Mouse (Mus musculus) layer of hippocampus, adult 11-12 months (tissue): ENCODE data around the gene Tet3.

Source experiments
- DNase-seq: peaks from one replicate; pipeline ENCODE4 v3.0.0; 2022; ENCODE audit warnings: low spot score

Tet3 gene

DNA sequence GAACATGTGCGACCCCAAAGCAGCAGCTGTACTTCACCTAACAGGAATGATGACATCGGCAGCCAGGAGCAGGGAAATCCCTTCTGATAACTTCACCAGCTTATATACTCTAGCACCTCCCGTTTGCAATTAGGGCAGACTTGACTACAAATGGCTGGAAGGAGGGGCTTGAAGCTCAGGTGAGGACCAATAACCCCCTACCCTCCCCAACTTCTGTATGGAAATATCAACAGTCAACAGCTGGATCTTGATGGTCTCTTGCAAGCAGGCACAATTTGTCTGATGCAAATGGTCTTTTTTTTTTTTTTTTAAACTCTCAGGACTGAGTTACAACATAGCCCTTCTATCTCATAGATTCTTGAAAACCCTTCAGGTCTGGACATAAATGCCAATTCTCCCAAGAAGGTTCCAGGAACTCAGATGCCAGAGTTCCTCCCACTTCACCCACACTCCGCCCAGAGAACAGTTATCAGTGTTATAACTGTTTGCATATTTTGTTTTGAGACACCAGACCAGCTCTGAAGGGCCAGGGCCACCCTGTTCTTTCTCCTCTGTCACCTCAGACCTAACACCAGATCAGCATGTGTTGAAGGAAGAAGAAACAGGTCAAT, at the start of gene Tet3:
Gene Tet3, minus strand, starts transcription at position 51 of the 611 bp plus-strand sequence.
- DNase-seq, result no peak

DNA sequence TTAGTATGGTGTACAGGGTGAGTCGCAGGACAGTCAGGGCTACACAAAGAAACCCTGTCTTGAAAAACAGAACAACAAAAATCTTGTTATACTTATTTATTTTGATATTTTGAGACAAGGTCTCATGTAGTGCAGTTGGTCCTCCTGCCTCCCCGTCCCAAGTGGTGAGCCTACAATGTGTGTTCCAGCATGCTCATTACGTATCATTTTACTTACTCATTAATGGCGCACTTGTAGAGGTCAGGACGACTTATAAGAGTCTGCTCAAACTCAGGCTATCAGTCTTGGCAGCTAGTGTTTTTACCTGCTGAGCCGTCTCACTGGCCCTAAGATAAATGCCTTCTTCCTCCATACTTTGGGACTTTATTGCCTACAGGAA, 48.3 kb upstream of the Tet3 start:
- no peak for DNase-seq

DNA sequence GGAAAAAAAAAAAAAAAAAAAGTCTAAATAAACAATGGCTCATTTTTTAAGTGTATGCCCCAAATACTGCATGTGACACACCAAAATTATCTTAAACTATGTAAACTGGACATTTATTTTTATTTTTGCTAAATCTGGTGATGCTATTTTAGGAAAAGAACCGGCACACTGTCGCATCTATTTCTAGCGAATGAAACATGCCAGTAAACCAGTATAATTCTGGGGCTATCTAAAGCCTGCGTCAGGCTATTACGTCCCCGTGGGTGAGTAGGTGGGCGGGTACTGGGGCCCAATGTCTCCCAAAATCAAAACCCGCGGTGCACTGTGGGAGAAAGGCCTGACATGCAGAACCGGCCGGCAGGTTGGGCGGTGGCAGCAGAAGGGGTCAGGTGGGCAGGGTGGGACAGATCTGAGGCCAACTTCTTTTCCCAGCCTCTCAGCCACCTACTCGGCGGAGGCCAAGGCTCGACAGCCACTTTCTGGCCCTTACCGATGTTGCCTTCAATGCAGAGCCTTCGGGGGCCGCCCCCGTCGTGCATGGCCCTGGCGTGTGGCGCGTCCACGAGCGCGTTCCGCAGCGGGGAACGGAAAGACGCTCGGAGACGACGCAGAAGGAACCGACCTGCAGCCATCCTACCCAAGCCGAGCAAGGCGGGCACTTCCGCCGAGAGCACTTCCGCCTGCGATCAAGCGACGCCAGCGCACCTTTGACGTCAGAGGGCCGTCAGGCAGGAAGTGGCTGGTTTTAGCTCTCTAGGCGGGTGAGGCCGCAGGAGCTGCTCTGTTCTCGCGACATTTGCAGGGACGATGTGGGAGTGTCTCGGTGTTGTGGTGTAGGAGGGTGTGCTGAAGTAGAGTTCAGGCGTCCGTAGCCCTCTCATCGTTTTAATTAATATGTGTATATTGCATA, 47.6 kb upstream of the Tet3 start, which contains the start of gene Dguok:
Gene Dguok, minus strand, starts transcription at position 712 of the 910 bp plus-strand sequence.
- DNase-seq, result peak; percentile 98

DNA sequence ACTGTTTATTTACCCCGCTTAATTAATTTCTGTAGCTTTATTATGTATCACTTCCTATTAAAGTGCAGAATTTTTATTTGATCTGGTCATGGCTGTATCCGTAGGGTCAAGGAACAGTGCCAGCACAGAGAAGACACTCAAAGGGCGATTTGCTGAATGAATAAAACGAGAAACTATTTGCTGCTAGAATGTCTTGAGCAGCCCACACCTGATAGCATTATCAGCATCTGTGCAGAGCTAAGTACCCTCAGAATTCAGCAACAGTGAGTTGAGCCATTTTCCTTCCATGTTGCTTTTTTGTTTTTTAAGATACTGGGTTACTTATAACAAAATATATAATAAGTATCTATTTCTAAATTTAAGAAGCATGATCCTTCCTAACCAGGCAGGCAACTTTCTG, 46.7 kb upstream of the Tet3 start:
- no peak for DNase-seq

DNA sequence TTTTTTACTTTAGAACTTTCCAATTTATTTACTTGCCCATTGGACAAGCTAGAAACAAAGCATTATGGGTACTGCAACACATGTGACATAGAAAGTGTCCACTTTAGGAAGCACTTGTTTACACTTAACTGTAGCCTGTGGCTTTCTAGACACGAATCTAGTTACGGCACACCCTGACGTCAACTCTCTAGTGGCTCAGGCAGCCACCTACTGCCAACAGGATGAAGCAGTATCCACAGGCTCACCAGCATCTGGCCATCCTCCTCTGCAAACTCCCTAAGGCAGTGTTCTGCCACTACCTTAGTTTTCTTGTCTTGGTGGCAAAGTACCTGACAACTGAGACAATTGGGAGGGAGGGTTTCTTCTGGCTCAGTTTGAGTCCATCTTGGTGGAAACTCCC, 44.5 kb upstream of the Tet3 start:
- DNase-seq, result no peak

DNA sequence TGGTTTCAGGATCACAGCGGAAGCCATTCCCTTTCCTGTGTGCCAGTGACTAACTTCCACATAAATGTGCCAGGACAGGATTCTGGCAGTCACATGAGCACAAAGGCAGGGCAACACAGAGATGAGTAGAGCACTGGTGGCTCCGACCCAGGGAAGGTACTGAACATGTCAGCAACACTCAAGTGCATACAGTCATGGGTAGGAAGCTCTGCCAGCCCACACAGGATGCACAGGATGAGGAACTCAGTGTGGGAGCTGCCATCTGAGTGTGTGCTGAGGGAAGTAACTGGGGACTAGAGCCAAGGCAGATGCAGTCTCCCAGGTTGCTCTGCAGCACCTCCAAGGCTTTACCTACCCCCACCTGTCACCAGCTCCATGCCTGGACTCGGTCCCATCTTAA, 43.8 kb upstream of the Tet3 start:
- peak; percentile 37 for DNase-seq

DNA sequence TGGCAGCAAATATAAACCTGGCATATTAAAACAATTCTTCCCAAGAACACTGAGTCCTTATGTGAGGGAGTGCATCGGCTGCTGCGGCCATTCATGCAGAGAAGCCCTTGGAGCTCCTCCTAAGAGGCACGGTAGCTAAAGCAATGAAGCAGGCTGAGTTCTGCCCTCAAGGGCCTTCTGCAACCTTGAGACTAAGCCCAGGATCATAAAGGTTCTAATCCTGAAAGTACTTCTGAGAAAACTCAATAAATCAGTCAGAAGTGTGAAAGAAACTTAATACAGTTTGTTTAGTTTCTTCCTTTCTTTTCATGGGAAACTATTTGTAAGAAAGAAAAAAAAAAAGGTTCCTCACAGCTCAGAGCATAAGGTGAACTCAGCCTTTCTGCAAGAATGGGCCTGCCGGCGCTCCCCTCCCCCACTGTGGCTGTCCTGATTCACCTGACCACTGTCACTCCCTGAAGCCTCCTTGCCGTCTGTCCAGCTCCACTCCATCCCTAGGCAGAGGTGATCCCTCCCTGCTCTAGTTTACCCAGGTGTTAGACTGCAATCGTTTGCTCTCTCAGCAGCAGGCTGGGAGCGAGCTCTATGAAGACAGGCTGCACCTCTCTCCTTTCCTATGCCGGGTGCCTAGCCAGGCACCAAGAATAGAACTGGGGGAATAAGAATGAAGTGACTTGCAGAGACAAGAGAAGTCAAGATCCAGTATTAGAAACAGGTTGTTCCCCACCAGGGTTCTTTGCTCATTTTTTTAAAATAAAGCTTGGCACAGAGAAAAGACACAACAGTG, 42.8 kb upstream of the Tet3 start:
- no peak for DNase-seq

DNA sequence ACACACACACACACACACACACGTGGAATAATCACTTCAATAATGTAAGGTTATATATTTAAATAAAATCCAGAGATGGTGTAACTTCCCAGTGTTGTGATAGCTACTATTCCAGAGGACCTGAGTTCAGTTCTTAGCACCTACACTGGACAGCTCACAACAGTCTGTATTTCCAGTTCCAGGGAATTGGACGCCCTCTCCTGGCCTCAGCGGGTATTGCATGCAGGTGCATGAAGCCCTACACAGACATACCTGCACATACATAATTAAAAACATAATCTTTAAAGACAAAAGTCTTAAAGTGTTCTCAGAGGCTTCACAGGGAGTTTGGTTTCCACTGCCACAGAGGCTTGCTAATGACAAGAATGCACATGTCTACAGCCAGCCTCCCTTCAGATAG, 41.6 kb upstream of the Tet3 start:
- no peak for DNase-seq

DNA sequence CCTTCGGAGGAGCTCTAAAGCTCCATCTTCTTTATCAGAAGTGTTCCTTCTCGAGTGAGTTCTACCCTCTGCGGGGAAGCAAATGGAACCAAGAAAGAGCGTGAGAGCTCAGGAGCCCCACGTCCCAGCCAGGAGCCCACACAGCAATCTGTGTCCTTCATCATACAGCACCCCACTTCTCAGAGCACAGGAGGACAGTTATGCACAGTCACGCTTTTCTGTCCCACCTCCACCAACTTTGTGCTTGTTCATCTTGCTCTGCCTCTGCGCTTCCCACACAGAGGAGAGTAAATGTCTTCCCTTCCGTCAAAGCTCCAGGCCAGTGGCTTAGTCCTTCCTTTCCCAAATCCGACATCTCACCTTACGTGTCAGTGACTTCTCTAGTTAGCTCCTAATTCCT, 40.2 kb upstream of the Tet3 start:
- no peak for DNase-seq

DNA sequence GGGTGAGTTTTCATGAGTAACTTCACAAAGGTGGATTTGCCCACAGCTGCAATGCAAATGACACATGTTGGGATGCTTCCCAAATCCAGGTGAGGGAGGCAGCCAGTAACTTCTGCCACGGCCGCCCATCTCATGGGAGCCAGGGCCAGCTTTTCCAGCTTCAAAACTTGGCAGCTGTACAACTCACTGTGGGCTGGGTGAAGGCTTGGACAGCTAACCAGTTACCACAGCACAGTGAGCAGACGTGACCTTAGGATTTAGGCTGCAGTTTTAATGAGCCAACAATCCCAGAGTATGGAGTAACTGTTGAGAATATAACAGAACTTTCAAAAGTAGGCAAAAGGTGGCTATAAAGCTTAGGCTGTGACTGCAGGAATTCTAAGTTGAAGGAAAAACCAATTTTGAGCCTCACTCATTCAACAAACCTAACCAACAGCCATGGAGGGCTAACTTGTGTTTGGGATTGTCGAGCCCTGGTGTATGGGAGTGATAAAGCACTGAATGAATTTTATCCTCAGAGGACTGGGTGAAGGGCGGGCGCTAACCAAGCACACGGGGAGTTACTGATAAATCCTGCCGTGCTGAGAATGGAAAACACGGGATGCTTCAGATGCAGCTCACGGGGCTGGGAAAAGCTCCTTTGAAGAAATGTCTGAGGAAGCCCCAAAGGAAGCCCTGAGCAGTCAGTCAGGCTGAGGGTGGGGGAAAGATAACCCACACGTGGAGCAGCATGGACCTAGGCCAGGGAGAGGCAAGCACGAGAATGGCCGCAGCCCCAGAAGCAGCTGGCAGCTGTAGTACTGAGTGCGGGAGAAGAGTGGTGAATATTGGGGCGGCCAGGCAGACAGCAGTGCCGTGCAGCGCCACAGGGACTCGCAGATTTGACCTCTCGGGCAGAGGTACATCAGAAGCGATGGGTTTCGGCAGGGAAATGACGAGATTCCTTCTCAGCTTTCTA, 38.1 kb upstream of the Tet3 start:
- no peak for DNase-seq

DNA sequence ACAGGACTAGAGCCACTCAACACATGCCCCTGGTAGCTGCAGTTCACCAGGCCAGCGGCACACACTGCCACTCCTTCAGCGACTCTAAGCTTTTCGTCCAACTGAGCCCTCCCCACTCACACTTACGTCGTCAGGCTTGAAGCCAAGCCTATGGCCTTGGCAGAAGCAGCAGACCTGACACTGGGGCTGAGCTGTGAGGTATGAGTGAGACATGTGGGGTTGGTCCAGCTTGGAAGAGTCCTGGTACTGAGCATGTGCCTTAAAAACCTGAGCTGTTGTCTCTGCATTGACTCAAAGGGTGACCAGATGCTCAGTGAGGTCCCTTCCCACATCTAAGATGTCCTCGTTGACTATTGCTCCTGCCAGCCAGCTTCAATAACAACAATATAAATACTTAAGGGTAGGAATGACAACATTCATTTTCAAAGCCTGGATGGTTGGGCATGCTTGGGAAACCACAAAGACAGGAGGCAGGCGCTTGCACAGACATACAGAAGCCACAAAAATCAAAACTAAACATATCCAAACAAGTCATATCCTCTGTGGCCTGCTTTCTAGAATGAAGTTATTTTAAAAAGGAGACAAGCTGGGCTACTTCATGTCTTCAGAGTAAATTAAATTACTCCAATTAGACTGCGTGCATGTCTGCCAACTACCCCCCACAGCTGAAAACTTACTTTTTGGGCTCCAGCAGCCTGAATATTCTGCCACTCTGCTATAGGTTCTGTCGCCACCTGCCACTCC, 37.3 kb upstream of the Tet3 start:
- DNase-seq, result no peak

DNA sequence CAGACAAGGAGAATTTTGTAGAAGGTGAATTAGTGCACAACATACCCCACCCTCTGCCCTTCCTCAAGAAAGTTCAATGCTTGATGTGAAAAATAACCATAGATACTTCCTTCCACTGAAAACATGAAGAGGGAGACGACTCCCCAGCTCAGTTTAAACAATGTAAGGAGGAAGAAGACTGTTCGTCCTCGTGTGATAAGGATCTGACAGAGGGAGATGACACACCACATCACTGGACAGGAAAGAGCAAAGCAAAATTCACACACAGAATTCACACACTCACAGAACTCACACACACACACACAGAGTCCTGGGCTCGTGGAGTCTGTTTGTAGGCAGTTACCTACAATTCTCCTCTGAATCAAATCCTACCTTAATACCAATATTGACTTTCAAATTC, 31.7 kb upstream of the Tet3 start:
- no peak for DNase-seq

DNA sequence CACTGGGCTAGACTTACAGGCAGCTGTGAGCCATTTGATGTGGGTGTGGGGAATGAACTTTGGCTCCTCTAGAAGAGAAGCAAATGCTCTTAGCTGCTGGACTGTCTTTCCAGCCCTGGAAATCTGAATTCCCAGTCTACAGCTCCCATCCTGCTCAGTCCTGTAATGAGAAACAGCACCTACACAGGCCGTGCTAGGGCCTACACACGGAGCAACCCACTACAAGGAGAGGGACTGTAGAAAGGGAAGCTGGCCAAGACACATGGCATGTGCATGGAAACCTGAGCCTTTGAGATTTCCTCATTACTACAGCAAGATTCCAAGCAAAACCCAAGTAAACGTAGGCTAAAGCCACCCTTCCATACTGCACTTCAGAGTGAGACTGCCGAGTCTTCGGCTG, 29.3 kb upstream of the Tet3 start:
- DNase-seq, result no peak

DNA sequence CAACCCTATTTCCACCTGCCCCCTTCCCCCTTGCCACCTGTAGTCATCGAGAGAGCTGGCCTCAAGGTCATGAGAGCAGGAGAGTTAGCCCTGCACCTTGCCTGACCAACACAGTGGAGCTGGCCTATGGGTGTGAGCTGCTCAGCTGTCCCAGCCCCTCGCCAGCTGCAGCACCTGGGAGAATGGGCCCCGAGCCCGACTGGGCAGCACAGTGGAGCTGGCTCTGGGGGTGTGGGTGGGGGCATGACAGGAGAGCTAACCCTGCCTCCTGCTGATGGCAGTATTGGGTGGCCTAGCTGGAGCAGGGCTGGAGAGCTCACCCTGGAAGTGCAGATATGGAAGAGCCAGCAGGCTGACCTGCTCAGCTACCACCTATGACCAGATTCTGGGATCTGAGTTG, 28.4 kb upstream of the Tet3 start:
- no peak for DNase-seq

DNA sequence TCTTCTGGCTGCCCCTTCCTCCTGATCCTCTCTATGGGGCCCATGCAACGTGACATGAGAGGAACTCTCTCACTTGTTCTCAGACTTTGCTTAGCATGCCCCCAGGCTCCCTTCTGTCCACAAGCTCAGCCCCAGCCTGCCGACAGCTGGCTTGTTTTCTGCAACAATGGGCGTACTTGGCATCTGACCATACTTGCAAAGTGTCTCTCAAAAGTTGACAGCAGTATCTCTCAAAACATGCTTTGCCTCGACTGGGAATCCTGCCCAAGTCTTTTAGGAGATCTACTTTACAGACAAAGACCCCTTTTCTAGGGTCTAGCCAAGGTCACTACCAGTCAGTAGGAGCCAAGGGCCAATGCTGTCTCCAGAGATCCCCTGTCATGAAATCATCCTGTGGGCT, 27.0 kb upstream of the Tet3 start:
- no peak for DNase-seq

DNA sequence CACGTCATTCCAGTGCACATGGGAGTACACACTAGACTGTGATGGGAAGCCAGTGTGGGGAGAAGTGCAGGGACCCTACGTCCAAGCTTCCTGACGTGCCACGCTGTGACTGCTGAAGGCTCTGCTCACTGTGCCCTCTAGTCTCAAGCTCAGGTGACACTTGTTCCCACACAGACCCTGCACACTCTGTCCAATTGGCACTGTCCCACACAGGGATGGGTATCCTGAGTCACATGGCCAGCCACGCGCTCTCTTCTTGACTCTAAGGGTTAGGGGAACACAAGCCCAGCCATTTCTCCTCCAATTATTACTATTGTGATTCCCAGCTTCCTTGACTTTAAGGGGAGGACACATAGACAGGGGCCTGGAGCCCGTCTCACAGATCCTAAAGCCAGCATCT, 24.9 kb upstream of the Tet3 start:
- no peak for DNase-seq

DNA sequence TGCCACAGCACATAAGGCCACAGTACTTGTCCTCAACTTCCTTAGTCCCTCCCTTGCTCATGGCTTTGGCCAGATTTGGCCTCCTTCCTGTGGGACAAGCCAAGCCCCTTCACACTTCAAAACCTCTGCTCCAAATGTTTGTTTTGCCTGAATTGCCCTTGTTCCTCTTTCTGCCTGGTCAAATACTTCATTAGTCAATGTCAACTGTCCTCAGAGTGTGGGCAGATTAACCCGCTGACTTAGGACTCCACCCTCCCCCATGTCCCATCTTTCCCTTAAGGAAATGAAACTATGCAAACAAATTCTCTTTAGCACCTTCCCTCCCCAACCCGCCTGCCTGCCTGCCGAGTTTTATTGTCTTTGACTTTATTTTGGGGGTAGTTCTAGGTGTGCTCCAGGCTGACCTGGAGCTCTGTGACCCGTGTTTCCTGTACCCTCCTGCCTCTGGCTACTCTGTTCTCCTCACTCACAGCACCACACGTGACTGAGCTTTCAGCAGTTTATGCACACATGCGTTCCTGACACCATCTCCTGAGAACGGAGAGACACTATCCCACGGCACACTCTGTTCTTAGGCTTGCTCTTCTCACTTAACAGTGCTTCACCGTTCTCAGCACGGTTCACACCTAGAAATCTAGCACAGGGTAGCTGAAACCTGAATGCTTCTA, 23.7 kb upstream of the Tet3 start:
- DNase-seq, result no peak

DNA sequence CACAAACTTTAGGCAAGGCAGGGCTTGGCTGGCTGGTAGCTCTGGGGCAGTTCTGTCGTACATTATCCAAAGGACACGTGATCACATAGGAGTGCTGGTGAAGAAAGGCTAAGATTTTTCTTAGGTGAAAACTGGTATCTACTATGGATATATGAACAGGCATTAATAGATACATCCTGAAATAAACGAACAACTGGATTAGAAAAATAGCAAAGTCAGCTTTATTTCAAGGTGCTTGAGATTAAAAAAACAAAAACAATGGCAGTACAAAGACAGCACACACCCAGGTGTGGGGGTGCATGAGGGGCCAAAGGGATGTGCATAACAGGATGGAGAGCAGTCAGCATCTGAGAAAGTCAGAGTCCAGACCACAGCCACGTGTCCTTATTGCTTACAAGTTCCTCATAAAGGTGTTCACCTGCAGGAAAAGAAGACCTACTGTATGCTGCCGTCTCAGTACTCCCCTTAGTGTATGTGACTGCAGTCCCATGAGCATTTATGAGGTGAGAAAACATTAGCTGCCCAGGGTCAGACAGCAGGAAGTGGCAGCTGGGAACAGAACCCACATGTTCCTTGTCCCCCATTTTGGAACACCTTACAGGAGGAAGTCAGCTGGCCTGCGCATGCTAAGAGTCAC, 21.3 kb upstream of the Tet3 start:
- DNase-seq, result no peak

DNA sequence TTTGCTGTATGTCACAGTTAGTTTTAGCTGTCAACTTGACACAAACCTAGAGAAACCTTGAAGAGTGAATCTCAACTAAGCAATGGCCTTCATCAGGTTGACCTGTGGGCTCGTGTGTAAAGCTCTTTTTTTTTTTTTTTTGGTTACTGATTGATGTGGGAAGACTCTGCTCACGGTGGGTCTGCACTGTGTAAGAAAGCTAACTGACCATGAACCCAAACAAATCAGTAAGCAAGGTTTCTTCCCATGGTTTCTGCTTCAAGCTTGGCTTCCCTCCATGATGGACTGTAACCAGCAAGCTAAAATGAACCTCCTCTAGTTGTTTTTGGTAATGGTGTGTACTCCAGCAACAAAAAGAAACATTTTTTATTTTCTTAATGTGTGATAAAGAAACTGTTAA, 20.3 kb upstream of the Tet3 start:
- DNase-seq, result no peak

DNA sequence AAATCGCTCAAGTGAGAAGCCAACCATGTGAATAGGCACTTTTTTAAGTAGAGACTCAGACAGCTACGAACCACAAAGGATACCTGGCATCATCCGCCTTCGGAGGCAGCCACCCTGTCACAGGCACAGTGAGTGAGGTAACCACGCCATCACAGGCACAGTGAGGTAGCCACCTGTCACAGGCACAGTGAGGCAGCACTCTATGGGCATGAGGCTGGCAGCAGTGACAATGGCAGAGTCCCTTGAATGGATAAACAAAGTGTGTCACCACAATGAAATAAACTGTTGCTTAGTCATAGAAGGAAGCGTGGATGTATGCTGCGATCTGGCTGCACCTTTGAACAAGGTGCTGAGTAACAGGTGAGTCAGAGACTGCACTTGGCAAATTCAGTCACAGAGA, 19.7 kb upstream of the Tet3 start:
- no peak for DNase-seq
